ENCODE assay signal across 30 mouse cellular contexts in the genomic region with DNA sequence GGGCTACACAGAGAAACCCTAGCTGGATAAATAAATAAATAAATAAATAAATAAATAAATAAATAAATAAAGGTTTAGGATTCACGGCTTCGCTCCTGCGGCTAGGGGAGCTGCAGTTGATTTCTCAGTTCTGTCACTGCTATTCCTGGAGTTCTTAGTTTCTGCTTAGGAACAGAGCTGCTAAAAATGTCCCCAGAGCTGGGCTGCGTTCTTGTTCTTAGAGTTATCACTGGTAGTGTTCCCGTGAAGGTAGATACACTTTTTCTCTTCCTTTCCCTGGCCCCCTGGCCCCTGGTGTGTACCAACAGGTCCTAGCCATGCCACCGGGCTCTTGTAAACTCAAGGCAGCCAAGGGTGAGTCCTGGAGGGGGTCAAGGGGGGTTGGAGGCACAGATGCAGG. TPM values are rescaled to one million over a fixed set of nuclear protein-coding genes. Genes with fewer than 3 reads are reported as not detected.
A peak's percentile ranks its signal among the peaks of the same experiment; 100 is the strongest.
DNase-seq lines count a peak whose midpoint lies in the region; ATAC-seq and TF ChIP-seq lines count a peak whose summit lies in the region.
"Had no signal": no experiment of that assay in that cellular context is flagged by ENCODE, and none has a peak within 500 bp of the region (broad histone marks: within the 10 kb centered on the region; RNA-seq: fewer than 3 reads in every experiment).

No protein-coding gene starts in this region.

- no peaks in the 10 kb centered on the region for H3K9me3 ChIP-seq in heart, embryonic 15.5 days (replicated peaks)
- no peaks in the 10 kb centered on the region for H3K9me3 ChIP-seq in midbrain, embryonic 10.5 days (replicated peaks)
- no peaks in the 10 kb centered on the region for H3K9me3 ChIP-seq in midbrain, embryonic 14.5 days (ENCODE audit: control insufficient read depth, low read length)
- no peaks in the 10 kb centered on the region for H3K9me3 ChIP-seq in embryonic facial prominence, embryonic 10.5 days
- H3K9me3 ChIP-seq: forebrain, embryonic 12.5 days; hindbrain, embryonic 10.5 days; hindbrain, embryonic 15.5 days; kidney, embryonic 15.5 days; limb, embryonic 13.5 days; lung, embryonic 15.5 days; neural tube, embryonic 13.5 days; stomach, embryonic 15.5 days had no signal

- H3K27ac ChIP-seq in gastrocnemius, adult 2 months, result 0 out of 2 replicates have a peak overlapping the region, but pooled peaks have one; percentile 31
- peak overlapping the region; percentile 52; the same call in 1 of the 2 replicates for H3K27ac ChIP-seq in heart, embryonic 15.5 days
- peak overlapping the region; percentile 81; the same call in 1 of the 2 replicates for H3K27ac ChIP-seq in midbrain, embryonic 10.5 days (replicated peaks)
- no peak overlapping the region for H3K27ac ChIP-seq in midbrain, embryonic 14.5 days (replicated peaks; ENCODE audit: low read depth, low read length)
- 0 out of 2 replicates have a peak overlapping the region, but pooled peaks have one; percentile 49 for H3K27ac ChIP-seq in embryonic facial prominence, embryonic 10.5 days (replicated peaks)
- H3K27ac ChIP-seq: forebrain, embryonic 12.5 days; hindbrain, embryonic 10.5 days; hindbrain, embryonic 15.5 days; kidney, embryonic 15.5 days; lung, embryonic 15.5 days; neural tube, embryonic 13.5 days; stomach, embryonic 15.5 days had no signal

- intact Hi-C loops in gastrocnemius, adult 2 months (cut with DNase I), result no loop called here
- intact Hi-C loops in heart, postnatal 25 days (cut with DNase I), result no loop called here

- ATAC-seq in heart, embryonic 15.5 days (replicated peaks; ENCODE audit: insufficient number of reproducible peaks, insufficient read depth, low FRiP score, low read depth), result no peak
- no peak for ATAC-seq in midbrain, embryonic 14.5 days (ENCODE audit: low FRiP score, low TSS enrichment)
- ATAC-seq in cerebellum, adult (ENCODE audit: insufficient number of reproducible peaks, low FRiP score, low TSS enrichment), result no peak
- ATAC-seq: inflammation-experienced regulatory T-cells, adult 6 months; Patski had no signal

- 0 out of 2 replicates have a peak overlapping the region, but pooled peaks have one; percentile 17 for H3K4me2 ChIP-seq in heart, embryonic 15.5 days
- no peak overlapping the region for H3K4me2 ChIP-seq in midbrain, embryonic 14.5 days (ENCODE audit: low read length)
- H3K4me2 ChIP-seq: forebrain, embryonic 12.5 days; hindbrain, embryonic 15.5 days; kidney, embryonic 15.5 days; liver, embryonic 11.5 days; lung, embryonic 15.5 days; midbrain, embryonic 11.5 days; neural tube, embryonic 13.5 days; stomach, embryonic 15.5 days had no signal

- no peak for TF ChIP-seq CTCF in gastrocnemius, adult 2 months (IDR thresholded peaks at IDR 0.05)

- no peak overlapping the region for H3K4me3 ChIP-seq in gastrocnemius, adult 2 months
- no peak overlapping the region for H3K4me3 ChIP-seq in heart, embryonic 15.5 days
- no peak overlapping the region for H3K4me3 ChIP-seq in midbrain, embryonic 10.5 days
- H3K4me3 ChIP-seq in midbrain, embryonic 14.5 days (replicated peaks; ENCODE audit: low read depth, low read length), result no peak overlapping the region
- no peak overlapping the region for H3K4me3 ChIP-seq in embryonic facial prominence, embryonic 10.5 days
- H3K4me3 ChIP-seq: erythroblast, embryonic 14.5 days; forebrain, embryonic 12.5 days; hindbrain, embryonic 10.5 days; hindbrain, embryonic 15.5 days; kidney, embryonic 15.5 days; limb, embryonic 13.5 days; lung, embryonic 15.5 days; myocyte; neural tube, embryonic 13.5 days; stomach, embryonic 15.5 days had no signal

- peaks cover 44% of the 10 kb centered on the region for H3K4me1 ChIP-seq in heart, embryonic 15.5 days (replicated peaks)
- H3K4me1 ChIP-seq in midbrain, embryonic 10.5 days, result peaks cover 48% of the 10 kb centered on the region
- H3K4me1 ChIP-seq in midbrain, embryonic 14.5 days (ENCODE audit: control insufficient read depth, insufficient read depth, low read length), result peaks cover 27% of the 10 kb centered on the region
- peaks cover 54% of the 10 kb centered on the region for H3K4me1 ChIP-seq in embryonic facial prominence, embryonic 10.5 days

- H3K27me3 ChIP-seq in heart, embryonic 15.5 days, result peaks cover 10% of the 10 kb centered on the region
- peaks cover 22% of the 10 kb centered on the region for H3K27me3 ChIP-seq in midbrain, embryonic 10.5 days (ENCODE audit: low read depth, poor library complexity, severe bottlenecking)
- H3K27me3 ChIP-seq in midbrain, embryonic 14.5 days (ENCODE audit: control insufficient read depth, insufficient read depth, low read length), result no peaks in the 10 kb centered on the region
- peaks cover 13% of the 10 kb centered on the region for H3K27me3 ChIP-seq in embryonic facial prominence, embryonic 10.5 days (replicated peaks; ENCODE audit: low read depth, poor library complexity, severe bottlenecking)
- H3K27me3 ChIP-seq: kidney, embryonic 15.5 days; limb, embryonic 13.5 days; Patski; stomach, embryonic 15.5 days had no signal

- DNase-seq in gastrocnemius, adult 2 months, result no peak
- DNase-seq in gastrocnemius, adult 8-10 months (ENCODE audit: low spot score in 2 of 2), result no peak
- DNase-seq in heart, postnatal 25 days (ENCODE audit: low spot score), result no peak
- no peak for DNase-seq in midbrain, embryonic 10.5 days (ENCODE audit: low spot score)
- no peak for DNase-seq in midbrain, embryonic 14.5 days
- DNase-seq in embryonic facial prominence, embryonic 10.5 days (ENCODE audit: low spot score), result no peak
- DNase-seq: adrenal gland, postnatal 10 days; cerebellum, adult 11-12 months; cerebellum, adult 9-11 months; kidney, adult 18-20 months; kidney, postnatal 25 days; right cerebral cortex, postnatal 14 days; thymus, adult 18-20 months; thymus, postnatal 25 days had no signal

- no peaks in the 10 kb centered on the region for H3K36me3 ChIP-seq in heart, embryonic 15.5 days
- no peaks in the 10 kb centered on the region for H3K36me3 ChIP-seq in midbrain, embryonic 10.5 days
- no peaks in the 10 kb centered on the region for H3K36me3 ChIP-seq in midbrain, embryonic 14.5 days (ENCODE audit: control insufficient read depth, insufficient read depth, low read length)
- H3K36me3 ChIP-seq in embryonic facial prominence, embryonic 10.5 days (replicated peaks), result no peaks in the 10 kb centered on the region
- H3K36me3 ChIP-seq: forebrain, embryonic 12.5 days; hindbrain, embryonic 10.5 days; hindbrain, embryonic 15.5 days; kidney, embryonic 15.5 days; limb, embryonic 13.5 days; lung, embryonic 15.5 days; neural tube, embryonic 13.5 days; stomach, embryonic 15.5 days had no signal

- 0 out of 2 replicates have a peak overlapping the region, but pooled peaks have one; percentile 14 for H3K9ac ChIP-seq in heart, embryonic 15.5 days
- H3K9ac ChIP-seq in midbrain, embryonic 14.5 days (replicated peaks; ENCODE audit: low read length), result no peak overlapping the region
- H3K9ac ChIP-seq: forebrain, embryonic 12.5 days; hindbrain, embryonic 15.5 days; lung, embryonic 15.5 days; stomach, embryonic 15.5 days had no signal

- WGBS in heart, embryonic 15.5 days, result 54% methylated on average over 6 of the region's 6 CpGs
- WGBS in midbrain, embryonic 10.5 days, result 86% methylated on average over 6 of the region's 6 CpGs
- 91% methylated on average over 6 of the region's 6 CpGs for WGBS in midbrain, embryonic 14.5 days
- WGBS in embryonic facial prominence, embryonic 10.5 days, result 86% methylated on average over 6 of the region's 6 CpGs

RNA-seq across cellular contexts. Expression of gene Rpl29, which starts 12.4 kb away (rescaled TPM):
- total RNA-seq in gastrocnemius, adult 2 months (2021), result 100 to 1,000 TPM; 253 to 301 TPM
- 100 to 1,000 TPM; 259 to 320 (median 274) TPM for total RNA-seq in gastrocnemius, adult 8-10 months (2022)
- 532 and 533 TPM in 2 replicates for polyA plus RNA-seq in heart, embryonic 15.5 days (2015; fragmentation: Nextera tagmentation; extraction: Ambion mirVana)
- 100 to 1,000 TPM; 296 to 309 TPM for total RNA-seq in heart, postnatal 25 days (2021)
- polyA plus RNA-seq in midbrain, embryonic 10.5 days (2016; fragmentation: Nextera tagmentation; extraction: Ambion mirVana), result 872 and 1,015 TPM in 2 replicates
- 708 and 777 TPM in 2 replicates for polyA plus RNA-seq in midbrain, embryonic 14.5 days (2014; fragmentation: Nextera tagmentation; extraction: Ambion mirVana)
- polyA plus RNA-seq in embryonic facial prominence, embryonic 10.5 days (2016; fragmentation: Nextera tagmentation; extraction: Ambion mirVana), result 1,047 and 1,078 TPM in 2 replicates

RNA-seq across cellular contexts. Expression of gene Acy1, which starts 21.3 kb away (rescaled TPM):
- total RNA-seq in gastrocnemius, adult 2 months (2021), result 10 to 100 TPM in 1 of 2 experiments, 1 to 10 TPM in 1; 8.2 to 14.9 TPM
- 10 to 100 TPM in 2 of 4 experiments, 1 to 10 TPM in 2; 6.2 to 13.0 (median 9.1) TPM for total RNA-seq in gastrocnemius, adult 8-10 months (2022)
- 25.1 and 28.6 TPM in 2 replicates for polyA plus RNA-seq in heart, embryonic 15.5 days (2015; fragmentation: Nextera tagmentation; extraction: Ambion mirVana)
- 10 to 100 TPM; 22.4 to 28.6 TPM for total RNA-seq in heart, postnatal 25 days (2021)
- polyA plus RNA-seq in midbrain, embryonic 10.5 days (2016; fragmentation: Nextera tagmentation; extraction: Ambion mirVana), result 39.3 and 42.6 TPM in 2 replicates
- 19.1 and 21.6 TPM in 2 replicates for polyA plus RNA-seq in midbrain, embryonic 14.5 days (2014; fragmentation: Nextera tagmentation; extraction: Ambion mirVana)
- 43.2 and 46.1 TPM in 2 replicates for polyA plus RNA-seq in embryonic facial prominence, embryonic 10.5 days (2016; fragmentation: Nextera tagmentation; extraction: Ambion mirVana)

RNA-seq across cellular contexts. Expression of gene Abhd14b, which starts 30.4 kb away (rescaled TPM):
- 1 to 10 TPM; 4.8 to 6.1 TPM for total RNA-seq in gastrocnemius, adult 2 months (2021)
- total RNA-seq in gastrocnemius, adult 8-10 months (2022), result 1 to 10 TPM; 2.1 to 3.8 (median 3.3) TPM
- 7.0 and 11.0 TPM in 2 replicates for polyA plus RNA-seq in heart, embryonic 15.5 days (2015; fragmentation: Nextera tagmentation; extraction: Ambion mirVana)
- total RNA-seq in heart, postnatal 25 days (2021), result 1 to 10 TPM; 6.3 to 6.7 TPM
- 5.2 TPM in 2 replicates for polyA plus RNA-seq in midbrain, embryonic 10.5 days (2016; fragmentation: Nextera tagmentation; extraction: Ambion mirVana)
- polyA plus RNA-seq in midbrain, embryonic 14.5 days (2014; fragmentation: Nextera tagmentation; extraction: Ambion mirVana), result 6.0 and 6.8 TPM in 2 replicates
- 6.0 and 6.4 TPM in 2 replicates for polyA plus RNA-seq in embryonic facial prominence, embryonic 10.5 days (2016; fragmentation: Nextera tagmentation; extraction: Ambion mirVana)
- polyA plus RNA-seq: erythroblast, embryonic 14.5 days had no signal

RNA-seq across cellular contexts. Expression of gene Abhd14a, which starts 30.7 kb away (rescaled TPM):
- 10 to 100 TPM; 15.9 to 19.8 TPM for total RNA-seq in gastrocnemius, adult 2 months (2021)
- 10 to 100 TPM; 15.2 to 17.8 (median 16.7) TPM for total RNA-seq in gastrocnemius, adult 8-10 months (2022)
- polyA plus RNA-seq in heart, embryonic 15.5 days (2015; fragmentation: Nextera tagmentation; extraction: Ambion mirVana), result 50.5 and 54.2 TPM in 2 replicates
- 10 to 100 TPM; 20.2 to 21.3 TPM for total RNA-seq in heart, postnatal 25 days (2021)
- 37.7 TPM in 2 replicates for polyA plus RNA-seq in midbrain, embryonic 10.5 days (2016; fragmentation: Nextera tagmentation; extraction: Ambion mirVana)
- polyA plus RNA-seq in midbrain, embryonic 14.5 days (2014; fragmentation: Nextera tagmentation; extraction: Ambion mirVana), result 51.2 and 68.8 TPM in 2 replicates
- polyA plus RNA-seq in embryonic facial prominence, embryonic 10.5 days (2016; fragmentation: Nextera tagmentation; extraction: Ambion mirVana), result 40.1 and 40.4 TPM in 2 replicates

RNA-seq across cellular contexts. Expression of gene Pcbp4, which starts 36.3 kb away (rescaled TPM):
- 10 to 100 TPM; 63.8 to 69.0 TPM for total RNA-seq in gastrocnemius, adult 2 months (2021)
- total RNA-seq in gastrocnemius, adult 8-10 months (2022), result 10 to 100 TPM; 49.9 to 70.6 (median 61.3) TPM
- polyA plus RNA-seq in heart, embryonic 15.5 days (2015; fragmentation: Nextera tagmentation; extraction: Ambion mirVana), result 61.8 and 73.2 TPM in 2 replicates
- total RNA-seq in heart, postnatal 25 days (2021), result 10 to 100 TPM; 70.7 to 81.8 TPM
- 385 and 386 TPM in 2 replicates for polyA plus RNA-seq in midbrain, embryonic 10.5 days (2016; fragmentation: Nextera tagmentation; extraction: Ambion mirVana)
- 219 and 247 TPM in 2 replicates for polyA plus RNA-seq in midbrain, embryonic 14.5 days (2014; fragmentation: Nextera tagmentation; extraction: Ambion mirVana)
- polyA plus RNA-seq in embryonic facial prominence, embryonic 10.5 days (2016; fragmentation: Nextera tagmentation; extraction: Ambion mirVana), result 320 and 346 TPM in 2 replicates
